Mouse (Mus musculus) cerebellum, postnatal 4 days (tissue): Measurements from ENCODE around the gene Casp2.

Experiments
- DNase-seq, 2 experiments: peaks; one replicate each; pipeline ENCODE4 v3.0.0; 2022; ENCODE audit warnings: low spot score in 2 of 2, mixed read lengths in 1 of 2

The Casp2 gene

GRCm38 (mm10) chr6:42264626-42265312 lies at the start of gene Casp2:
TSS of gene Casp2 (plus strand) at chr6:42264985.
- peak; percentile 95 to 98 for DNase-seq

- no peak for DNase-seq
These were observed 49.8 kb upstream of the Casp2 start, which contains the start of gene Tas2r144 for GRCm38 (mm10) chr6:42215028-42215427. TSS of gene Tas2r144 (plus strand) at chr6:42215328.

GRCm38 (mm10) chr6:42222286-42222685 lies 42.5 kb upstream of the Casp2 start:
- peak in 1 of 2 experiments; percentile 3 for DNase-seq

- DNase-seq = no peak
These were observed 39.7 kb upstream of the Casp2 start for GRCm38 (mm10) chr6:42225046-42225445.

- peak; percentile 35 to 61 for DNase-seq
These were observed 37.3 kb upstream of the Casp2 start for GRCm38 (mm10) chr6:42227240-42228101.

- DNase-seq = no peak
These were observed 35.2 kb upstream of the Casp2 start for GRCm38 (mm10) chr6:42229610-42230009.

- DNase-seq = no peak
These were observed 33.6 kb upstream of the Casp2 start for GRCm38 (mm10) chr6:42231191-42231590.

- no peak for DNase-seq
These were observed 27.4 kb upstream of the Casp2 start for GRCm38 (mm10) chr6:42237276-42237805.

- DNase-seq = no peak
These were observed 23.3 kb upstream of the Casp2 start for GRCm38 (mm10) chr6:42241311-42242045.

- DNase-seq = peak; percentile 40 to 47
These were observed 19.0 kb upstream of the Casp2 start, which contains the start of gene Gstk1 for GRCm38 (mm10) chr6:42245711-42246353. TSS of gene Gstk1 (plus strand) at chr6:42245935.

GRCm38 (mm10) chr6:42247173-42247572 lies 17.6 kb upstream of the Casp2 start:
- no peak for DNase-seq

- no peak for DNase-seq
These were observed 16.8 kb upstream of the Casp2 start for GRCm38 (mm10) chr6:42247981-42248380.

- DNase-seq = no peak
These were observed 13.0 kb upstream of the Casp2 start for GRCm38 (mm10) chr6:42251791-42252190.

GRCm38 (mm10) chr6:42253103-42253502 lies 11.7 kb upstream of the Casp2 start:
- DNase-seq = no peak

- peak in 1 of 2 experiments; percentile 45 for DNase-seq
These were observed 7.4 kb upstream of the Casp2 start for GRCm38 (mm10) chr6:42257303-42257863.

- DNase-seq = no peak
These were observed 4.4 kb upstream of the Casp2 start for GRCm38 (mm10) chr6:42260430-42260829.

GRCm38 (mm10) chr6:42261524-42262170 lies 3.1 kb upstream of the Casp2 start, which contains the start of gene Tmem139:
TSS of gene Tmem139 (plus strand) at chr6:42261970.
- no peak for DNase-seq

GRCm38 (mm10) chr6:42265391-42266330 lies 876 bp downstream of the Casp2 start:
- DNase-seq = no peak

GRCm38 (mm10) chr6:42270817-42271216 lies 6.0 kb downstream of the Casp2 start:
- no peak for DNase-seq
